Mouse (Mus musculus) lung, embryonic 15.5 days (tissue): ENCODE results near the gene Rnase12. TPM values are rescaled to one million over a fixed set of nuclear protein-coding genes. Genes with fewer than 3 reads are reported as not detected.
A peak's percentile ranks its signal among the peaks of the same experiment; 100 is the strongest.

Source experiments
- ATAC-seq: fragments of 200-750 bp; cut with Nextera tagmentation; 2 replicates; pipeline ENCODE4 v1.8.0; 2017; ENCODE audit warnings: moderate number of reproducible peaks, borderline replicate concordance; ENCODE audit not compliant: low FRiP score, low TSS enrichment; ENCODE audit errors: extremely low read depth
- H3K27ac ChIP-seq: fragments of 300-500 bp; sonication (generic); 2 replicates; pipeline ENCODE4 v1.5.1; 2015; ENCODE audit warnings: moderate library complexity, mild to moderate bottlenecking, inconsistent platforms
- H3K27me3 ChIP-seq: fragments of 300-500 bp; sonication (generic); 2 replicates; pipeline ENCODE4 v1.6.1; 2015; ENCODE audit warnings: inconsistent platforms
- H3K36me3 ChIP-seq: fragments of 300-500 bp; sonication (generic); 2 replicates; pipeline ENCODE4 v1.6.1; 2015; ENCODE audit warnings: inconsistent platforms
- H3K4me1 ChIP-seq: fragments of 300-500 bp; sonication (generic); 2 replicates; pipeline ENCODE4 v1.6.1; 2015; ENCODE audit warnings: inconsistent platforms
- H3K4me2 ChIP-seq: fragments of 300-500 bp; sonication (generic); 2 replicates; pipeline ENCODE4 v1.6.1; 2015; ENCODE audit warnings: inconsistent platforms, mild to moderate bottlenecking, moderate library complexity
- H3K4me3 ChIP-seq: fragments of 300-500 bp; sonication (generic); 2 replicates; pipeline ENCODE4 v1.5.1; 2015; ENCODE audit warnings: mild to moderate bottlenecking, inconsistent platforms
- H3K9ac ChIP-seq: fragments of 300-500 bp; sonication (generic); 2 replicates; pipeline ENCODE4 v1.6.1; 2015; ENCODE audit warnings: inconsistent platforms
- H3K9me3 ChIP-seq: fragments of 300-500 bp; sonication (generic); 2 replicates; pipeline ENCODE4 v1.6.1; 2016; ENCODE audit warnings: inconsistent platforms
- WGBS: fragments of 180-500 bp; shearing (Covaris S2); methylation state at CpG from one replicate; pipeline ENCODE4 v1.1.7; 2015; 5-methylcytosine and 5-hydroxymethylcytosine counted together
- polyA plus RNA-seq: library from polyadenylated mRNA; unstranded; fragments of >200 nt; fragmentation: Nextera tagmentation; extraction: Ambion mirVana; gene quantifications from 2 replicates; pipeline ENCODE4 v1.2.1, GENCODE M21; 2015

Gene Rnase12
- polyA plus RNA-seq, 1 experiment from 2014 or later = not detected

- peaks cover 18% of the 10 kb centered on the region; the same call in 1 of the 2 replicates for H3K4me1 ChIP-seq
- 2% methylated on average over 40 of the region's 40 CpGs for WGBS
- no peak overlapping the region for H3K27ac ChIP-seq
- H3K27me3 ChIP-seq = peaks cover 6% of the 10 kb centered on the region; the same call in 1 of the 2 replicates
- peak overlapping the region; percentile 56 for H3K4me3 ChIP-seq
- H3K4me2 ChIP-seq = peak overlapping the region; percentile 88
- H3K9me3 ChIP-seq = no peaks in the 10 kb centered on the region
- H3K36me3 ChIP-seq = no peaks in the 10 kb centered on the region
- ATAC-seq = peak; percentile 63
- peak overlapping the region; percentile 43 for H3K9ac ChIP-seq
Measured at GRCm38 (mm10) chr14:51082599-51083581, 25.4 kb upstream of the Rnase12 start.

- no peak overlapping the region for H3K27ac ChIP-seq
- peaks cover 16% of the 10 kb centered on the region; the same call in 1 of the 2 replicates for H3K4me1 ChIP-seq
- H3K36me3 ChIP-seq = no peaks in the 10 kb centered on the region
- 75% methylated on average over 2 of the region's 2 CpGs for WGBS
- no peak overlapping the region for H3K4me2 ChIP-seq
- ATAC-seq = no peak
- peaks cover 6% of the 10 kb centered on the region; the same call in 1 of the 2 replicates for H3K27me3 ChIP-seq
- H3K4me3 ChIP-seq = no peak overlapping the region
- no peak overlapping the region for H3K9ac ChIP-seq
- H3K9me3 ChIP-seq = no peaks in the 10 kb centered on the region
Measured at GRCm38 (mm10) chr14:51081035-51081434, 23.6 kb upstream of the Rnase12 start.

- Histone ChIP-seq H3K27me3 (peaks cover 6% of the 10 kb centered on the region; the same call in 1 of the 2 replicates), H3K9ac (no peak overlapping the region), H3K4me2 (no peak overlapping the region), H3K9me3 (no peaks in the 10 kb centered on the region), H3K4me3 (no peak overlapping the region), H3K36me3 (no peaks in the 10 kb centered on the region), H3K27ac (no peak overlapping the region), H3K4me1 (peaks cover 16% of the 10 kb centered on the region; the same call in 1 of the 2 replicates)
- ATAC-seq = no peak
- 83% methylated on average over 1 of the region's 1 CpGs for WGBS
Measured at GRCm38 (mm10) chr14:51079180-51079579, 21.7 kb upstream of the Rnase12 start.

GRCm38 (mm10) chr14:51074335-51074734 is 16.9 kb upstream of the Rnase12 start, which contains the start of gene Olfr750:
Gene Olfr750 (minus strand): TSS chr14:51074435.
- no peak within 1 kb of the TSS for H3K9ac ChIP-seq
- WGBS = 80% methylated on average over 3 of the region's 3 CpGs
- no peaks in the 10 kb centered on the region for H3K36me3 ChIP-seq
- H3K9me3 ChIP-seq = no peaks in the 10 kb centered on the region
- no peaks in the 10 kb centered on the region for H3K27me3 ChIP-seq
- H3K27ac ChIP-seq = no peak within 1 kb of the TSS
- no peak for ATAC-seq
- H3K4me1 ChIP-seq = no peaks in the 10 kb centered on the region
- H3K4me3 ChIP-seq = no peak within 1 kb of the TSS
- H3K4me2 ChIP-seq = no peak within 1 kb of the TSS

GRCm38 (mm10) chr14:51069617-51070016 is 12.2 kb upstream of the Rnase12 start:
- 89% methylated on average over 2 of the region's 2 CpGs for WGBS
- Histone ChIP-seq H3K9ac (no peak overlapping the region), H3K4me2 (no peak overlapping the region), H3K27ac (no peak overlapping the region), H3K27me3 (no peaks in the 10 kb centered on the region), H3K36me3 (no peaks in the 10 kb centered on the region), H3K4me1 (peaks cover 5% of the 10 kb centered on the region; the same call in 1 of the 2 replicates), H3K4me3 (no peak overlapping the region), H3K9me3 (no peaks in the 10 kb centered on the region)
- no peak for ATAC-seq

- 65% methylated on average over 5 of the region's 5 CpGs for WGBS
- H3K4me1 ChIP-seq = peaks cover 5% of the 10 kb centered on the region; the same call in 1 of the 2 replicates
- no peak overlapping the region for H3K27ac ChIP-seq
- H3K9ac ChIP-seq = no peak overlapping the region
- no peak overlapping the region for H3K4me3 ChIP-seq
- H3K9me3 ChIP-seq = no peaks in the 10 kb centered on the region
- no peaks in the 10 kb centered on the region for H3K36me3 ChIP-seq
- ATAC-seq = no peak
- H3K27me3 ChIP-seq = no peaks in the 10 kb centered on the region
- H3K4me2 ChIP-seq = no peak overlapping the region
Measured at GRCm38 (mm10) chr14:51068956-51069355, 11.5 kb upstream of the Rnase12 start.

- 92% methylated on average over 5 of the region's 5 CpGs for WGBS
- no peak overlapping the region for H3K4me2 ChIP-seq
- no peak for ATAC-seq
Measured at GRCm38 (mm10) chr14:51060761-51061160, 3.3 kb upstream of the Rnase12 start.

GRCm38 (mm10) chr14:51054243-51055237 is 2.9 kb downstream of the Rnase12 start:
- H3K27ac ChIP-seq = no peak overlapping the region
- no peaks in the 10 kb centered on the region for H3K36me3 ChIP-seq
- H3K27me3 ChIP-seq = no peaks in the 10 kb centered on the region
- 66% methylated on average over 13 of the region's 13 CpGs for WGBS
- no peak for ATAC-seq
- H3K9me3 ChIP-seq = no peaks in the 10 kb centered on the region
- H3K4me3 ChIP-seq = no peak overlapping the region
- H3K4me2 ChIP-seq = no peak overlapping the region
- no peaks in the 10 kb centered on the region; the same call in 1 of the 2 replicates for H3K4me1 ChIP-seq
- no peak overlapping the region for H3K9ac ChIP-seq

More at GRCm38 (mm10) chr14:51060761-51061160, 3.3 kb upstream of the Rnase12 start:
- H3K9ac ChIP-seq = no peak overlapping the region
- no peaks in the 10 kb centered on the region for H3K27me3 ChIP-seq
- no peaks in the 10 kb centered on the region for H3K36me3 ChIP-seq
- no peak overlapping the region for H3K27ac ChIP-seq
- H3K4me1 ChIP-seq = peaks cover 4% of the 10 kb centered on the region; the same call in 1 of the 2 replicates
- H3K9me3 ChIP-seq = no peaks in the 10 kb centered on the region
- no peak overlapping the region for H3K4me3 ChIP-seq

- Histone ChIP-seq H3K27ac (no peak overlapping the region), H3K9me3 (no peaks in the 10 kb centered on the region), H3K36me3 (no peaks in the 10 kb centered on the region), H3K9ac (no peak overlapping the region), H3K4me3 (no peak overlapping the region), H3K4me2 (no peak overlapping the region), H3K4me1 (no peaks in the 10 kb centered on the region; the same call in 1 of the 2 replicates), H3K27me3 (no peaks in the 10 kb centered on the region)
- 68% methylated on average over 5 of the region's 5 CpGs for WGBS
- no peak for ATAC-seq
Measured at GRCm38 (mm10) chr14:51053176-51053575, 4.3 kb downstream of the Rnase12 start.

- Histone ChIP-seq H3K27ac (no peak overlapping the region), H3K4me3 (no peak overlapping the region), H3K9me3 (no peaks in the 10 kb centered on the region), H3K4me1 (peaks cover 7% of the 10 kb centered on the region; the same call in 1 of the 2 replicates), H3K36me3 (no peaks in the 10 kb centered on the region), H3K4me2 (no peak overlapping the region), H3K9ac (no peak overlapping the region), H3K27me3 (no peaks in the 10 kb centered on the region)
- WGBS = 44% methylated on average over 5 of the region's 5 CpGs
- ATAC-seq = no peak
Measured at GRCm38 (mm10) chr14:51051941-51052340, 5.5 kb downstream of the Rnase12 start.

- no peak within 1 kb of the TSS for H3K4me2 ChIP-seq
- no peaks in the 10 kb centered on the region for H3K36me3 ChIP-seq
- no peak within 1 kb of the TSS for H3K9ac ChIP-seq
- no peaks in the 10 kb centered on the region for H3K9me3 ChIP-seq
- H3K4me3 ChIP-seq = no peak within 1 kb of the TSS
- no peak within 1 kb of the TSS for H3K27ac ChIP-seq
- 85% methylated on average over 2 of the region's 2 CpGs for WGBS
- H3K4me1 ChIP-seq = peaks cover 7% of the 10 kb centered on the region; the same call in 1 of the 2 replicates
- ATAC-seq = no peak
- no peaks in the 10 kb centered on the region for H3K27me3 ChIP-seq
Measured at GRCm38 (mm10) chr14:51050063-51050462, 7.4 kb downstream of the Rnase12 start, which contains the start of gene Rnase11. Gene Rnase11 (minus strand): TSS chr14:51050163.
